Mouse (Mus musculus) heart, adult 2 months (tissue): ENCODE data around the gene Card6. TPM values are rescaled to one million over a fixed set of nuclear protein-coding genes. Genes with fewer than 3 reads are reported as not detected.

ENCODE experiments used
- DNase-seq, 2 experiments: peaks; one replicate each; pipeline ENCODE4 v3.0.0; 2021
- H3K27ac ChIP-seq: fragments of 200-600 bp; 2 replicates; pipeline ENCODE4 v1.8.1; 2022
- H3K27me3 ChIP-seq: fragments of 200-500 bp; 2 replicates; pipeline ENCODE4 v1.6.1; 2012; ENCODE audit warnings: mild to moderate bottlenecking, low read length, inconsistent platforms, mixed read lengths; ENCODE audit not compliant: control insufficient read depth, insufficient read depth
- H3K36me3 ChIP-seq: fragments of 200-500 bp; 2 replicates; pipeline ENCODE4 v1.6.1; 2012; ENCODE audit warnings: low read length, inconsistent platforms; ENCODE audit not compliant: control insufficient read depth, insufficient read depth
- H3K4me1 ChIP-seq: fragments of 200-500 bp; 2 replicates; pipeline ENCODE4 v1.6.1; 2011; ENCODE audit warnings: low read length; ENCODE audit not compliant: control insufficient read depth, insufficient read depth
- H3K4me3 ChIP-seq: fragments of 200-600 bp; 2 replicates; pipeline ENCODE4 v1.8.1; 2022
- H3K79me2 ChIP-seq: fragments of 200-500 bp; replicated peaks from 2 replicates; pipeline ENCODE4 v1.6.1; 2012; ENCODE audit warnings: mild to moderate bottlenecking, inconsistent platforms, low read length, moderate library complexity, mixed read lengths; ENCODE audit not compliant: control insufficient read depth, insufficient read depth
- H3K9ac ChIP-seq: fragments of 200-500 bp; 2 replicates; pipeline ENCODE4 v1.6.1; 2012; ENCODE audit warnings: low read depth, mild to moderate bottlenecking, control low read depth, inconsistent platforms, low read length, mixed read lengths
- CTCF ChIP-seq: fragments of 200-600 bp; IDR thresholded peaks from 2 replicates; pipeline ENCODE4 v1.8.1; 2022; ENCODE audit warnings: antibody characterized with exemption, mild to moderate bottlenecking, moderate library complexity
- EP300 ChIP-seq: fragments of 200-500 bp; IDR thresholded peaks from 2 replicates; pipeline ENCODE4 v1.6.1; 2011; ENCODE audit warnings: low read depth, low read length, control low read depth; ENCODE audit not compliant: insufficient read depth
- POLR2A ChIP-seq: fragments of 200-500 bp; IDR thresholded peaks from 2 replicates; pipeline ENCODE4 v1.6.1; 2011; ENCODE audit warnings: mild to moderate bottlenecking, low read depth, low read length, control low read depth; ENCODE audit not compliant: insufficient read depth
- WGBS: fragments of 180-500 bp; shearing (Covaris S2); methylation state at CpG from one replicate; pipeline ENCODE4 v1.1.7; 2018; 5-methylcytosine and 5-hydroxymethylcytosine counted together
- intact Hi-C: fragments of 180-260 bp; cut with DNase I; formaldehyde crosslinking; loops from one replicate; pipeline ENCODE4 v1.15.1; 2025
- polyA plus RNA-seq: library from polyadenylated mRNA; depleted of rRNA; stranded (reverse); fragments of >200 nt; gene quantifications from 2 replicates; pipeline ENCODE4 v1.2.3, GENCODE M21; 2012
- total RNA-seq, 2 experiments: library from RNA; stranded (reverse); gene quantifications; 2 replicates each; pipeline ENCODE4 v1.2.3; 2021

Gene Card6
- total and polyA plus RNA-seq, 3 experiments, result 2.4 to 8.3 (median 6.5) TPM

- no peak for TF ChIP-seq EP300
- no peak for TF ChIP-seq CTCF
- TF ChIP-seq POLR2A, result no peak
- no peak overlapping the region for H3K9ac ChIP-seq
- no peaks in the 10 kb centered on the region for H3K36me3 ChIP-seq
- H3K79me2 ChIP-seq, result peaks cover 2% of the 10 kb centered on the region; the same call in 1 of the 2 replicates
- 52% methylated on average over 5 of the region's 5 CpGs for WGBS
- H3K27ac ChIP-seq, result no peak overlapping the region
- DNase-seq, result no peak
- H3K27me3 ChIP-seq, result no peaks in the 10 kb centered on the region
- H3K4me3 ChIP-seq, result no peak overlapping the region
- H3K4me1 ChIP-seq, result peaks cover 6% of the 10 kb centered on the region
- intact Hi-C loops, result loop anchor here (2.0 to 5.0 kb wide), 2 partner anchors 25 to 35 kb away; partner anchors contain the start of genes Card6 and Rpl37
Observed at GRCm38 (mm10) chr15:5142047-5142446, 33.7 kb upstream of the Card6 start.

DNA sequence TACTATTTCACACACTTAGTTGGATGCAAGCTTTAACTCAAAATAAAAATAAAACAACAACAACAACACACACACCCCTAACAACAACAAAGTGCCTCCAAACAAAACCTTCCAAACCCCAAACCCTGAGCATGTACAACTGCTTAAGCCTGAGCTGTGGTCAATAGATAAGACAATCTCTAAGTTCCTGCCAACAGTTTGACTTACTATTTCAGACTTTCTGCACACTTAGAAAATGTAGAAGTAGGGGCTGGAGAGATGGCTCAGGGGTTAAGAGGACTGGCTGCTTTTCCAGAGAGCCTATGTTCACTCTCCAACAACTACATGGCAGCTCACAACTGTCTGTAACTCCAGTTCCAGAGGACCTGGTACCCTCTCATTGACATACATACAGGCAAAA lies 32.0 kb upstream of the Card6 start:
- TF ChIP-seq POLR2A (no peak), EP300 (no peak), CTCF (no peak)
- Histone ChIP-seq H3K4me3 (no peak overlapping the region), H3K36me3 (no peaks in the 10 kb centered on the region), H3K9ac (no peak overlapping the region), H3K4me1 (peaks cover 6% of the 10 kb centered on the region), H3K27ac (no peak overlapping the region), H3K79me2 (peaks cover 2% of the 10 kb centered on the region; the same call in 1 of the 2 replicates), H3K27me3 (no peaks in the 10 kb centered on the region)
- no peak for DNase-seq
- intact Hi-C loops, result loop anchor here (5.0 kb wide), 1 partner anchor 33 kb away; the partner anchor contains the start of gene Card6

DNA sequence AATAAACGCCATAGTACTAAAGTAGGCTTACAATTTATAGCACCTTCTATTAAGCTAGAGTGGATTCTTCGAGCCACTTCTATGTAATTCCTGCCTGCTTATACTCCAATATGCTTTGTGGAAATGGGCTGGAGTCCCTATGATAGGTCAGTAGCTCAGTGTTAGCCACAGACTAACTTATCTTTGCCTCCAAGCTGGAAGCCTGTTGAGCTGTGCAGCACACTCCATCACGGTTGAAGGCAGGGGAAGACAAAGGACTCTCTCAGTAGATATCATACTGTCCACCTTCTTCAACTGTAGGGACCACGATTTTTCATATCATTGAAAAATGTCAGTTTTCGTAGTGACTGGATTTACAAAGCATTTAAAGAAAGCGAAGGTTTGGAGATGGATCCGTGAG lies 31.5 kb upstream of the Card6 start:
- no peak overlapping the region for H3K4me3 ChIP-seq
- peaks cover 4% of the 10 kb centered on the region for H3K4me1 ChIP-seq
- intact Hi-C loops, result loop anchor here (5.0 kb wide), 1 partner anchor 33 kb away; the partner anchor contains the start of gene Card6
- no peak for DNase-seq
- H3K36me3 ChIP-seq, result no peaks in the 10 kb centered on the region
- no peak for TF ChIP-seq CTCF
- TF ChIP-seq POLR2A, result no peak
- TF ChIP-seq EP300, result no peak
- no peaks in the 10 kb centered on the region for H3K79me2 ChIP-seq
- H3K27me3 ChIP-seq, result no peaks in the 10 kb centered on the region
- WGBS, result 82% methylated on average over 7 of the region's 7 CpGs
- no peak overlapping the region for H3K9ac ChIP-seq
- no peak overlapping the region for H3K27ac ChIP-seq

GRCm38 (mm10) chr15:5139366-5139765 lies 31.0 kb upstream of the Card6 start:
- DNase-seq, result no peak
- Histone ChIP-seq H3K27ac (no peak overlapping the region), H3K4me1 (peaks cover 4% of the 10 kb centered on the region), H3K27me3 (no peaks in the 10 kb centered on the region), H3K79me2 (no peaks in the 10 kb centered on the region), H3K9ac (no peak overlapping the region), H3K36me3 (no peaks in the 10 kb centered on the region), H3K4me3 (no peak overlapping the region)
- no peak for TF ChIP-seq CTCF
- no peak for TF ChIP-seq POLR2A
- TF ChIP-seq EP300, result no peak
- 73% methylated on average over 2 of the region's 2 CpGs for WGBS
- intact Hi-C loops, result no loop called here

DNA sequence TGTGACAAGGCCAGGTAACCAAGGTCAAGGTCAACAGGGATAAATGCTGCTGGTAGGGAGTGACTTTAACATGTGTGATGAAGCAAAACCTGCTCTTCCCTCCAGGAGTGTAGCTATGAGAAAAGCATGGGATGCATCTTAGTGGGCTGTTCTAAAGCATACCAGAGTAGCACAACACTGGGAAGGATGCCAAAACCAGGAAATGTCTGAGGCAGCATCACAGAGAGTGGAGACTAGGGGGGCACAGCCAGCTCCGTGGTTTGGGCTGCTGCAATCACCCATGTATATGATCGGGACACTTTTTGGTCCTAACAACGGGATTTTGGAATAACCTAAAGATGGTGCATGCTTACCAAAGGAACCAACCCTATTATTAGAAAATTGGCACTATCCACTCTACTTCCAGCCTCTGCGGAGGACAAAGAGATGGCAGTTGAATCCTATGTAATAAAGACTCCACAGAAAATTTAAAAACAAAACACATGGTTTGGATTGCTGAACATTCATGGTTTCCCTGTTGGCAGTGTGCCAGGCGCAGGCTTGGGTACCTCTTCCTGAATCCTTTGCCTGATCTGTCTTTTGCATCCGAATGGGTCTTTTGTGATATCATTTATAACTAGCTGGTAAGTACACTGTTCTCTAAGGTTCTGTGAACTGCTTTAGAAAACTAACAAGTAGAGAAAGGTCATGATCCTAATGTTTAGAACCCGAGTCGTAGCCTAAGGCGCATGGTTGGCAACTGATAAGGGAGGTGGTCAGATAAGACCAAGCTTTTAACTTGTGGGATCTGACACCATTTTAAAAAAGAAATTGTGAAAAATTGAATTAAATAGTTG lies 29.9 kb upstream of the Card6 start:
- Histone ChIP-seq H3K79me2 (no peaks in the 10 kb centered on the region), H3K4me3 (no peak overlapping the region), H3K4me1 (peaks cover 4% of the 10 kb centered on the region), H3K27me3 (no peaks in the 10 kb centered on the region), H3K36me3 (no peaks in the 10 kb centered on the region), H3K27ac (no peak overlapping the region), H3K9ac (no peak overlapping the region)
- no peak for DNase-seq
- intact Hi-C loops, result no loop called here
- TF ChIP-seq EP300, result no peak
- 54% methylated on average over 9 of the region's 9 CpGs for WGBS

GRCm38 (mm10) chr15:5134945-5135483 lies 26.7 kb upstream of the Card6 start:
- intact Hi-C loops, result no loop called here
- no peak for DNase-seq
- no peaks in the 10 kb centered on the region for H3K36me3 ChIP-seq
- H3K27me3 ChIP-seq, result no peaks in the 10 kb centered on the region
- TF ChIP-seq POLR2A, result no peak
- no peak for TF ChIP-seq EP300
- TF ChIP-seq CTCF, result no peak
- 54% methylated on average over 8 of the region's 8 CpGs for WGBS
- H3K9ac ChIP-seq, result no peak overlapping the region
- no peaks in the 10 kb centered on the region for H3K79me2 ChIP-seq
- H3K27ac ChIP-seq, result no peak overlapping the region
- no peaks in the 10 kb centered on the region for H3K4me1 ChIP-seq
- H3K4me3 ChIP-seq, result no peak overlapping the region
